Mouse (Mus musculus) kidney, postnatal 0 days (tissue): ENCODE measurements around the gene Slc35a5. TPM values are rescaled to one million over a fixed set of nuclear protein-coding genes. Genes with fewer than 3 reads are reported as not detected.

Experiments used
- ATAC-seq: fragments of 200-750 bp; cut with Nextera tagmentation; replicated peaks from 2 replicates; pipeline ENCODE4 v1.8.0; 2017; ENCODE audit warnings: low read depth, moderate number of reproducible peaks, moderate TSS enrichment, moderate library complexity; ENCODE audit not compliant: low FRiP score
- DNase-seq: peaks from one replicate; pipeline ENCODE4 v3.0.0-alpha.2; 2016; ENCODE audit warnings: low spot score
- H3K27ac ChIP-seq: fragments of 300-500 bp; sonication (generic); 2 replicates; pipeline ENCODE4 v1.5.1; 2014; ENCODE audit warnings: mild to moderate bottlenecking
- H3K27me3 ChIP-seq: fragments of 300-500 bp; sonication (generic); 2 replicates; pipeline ENCODE4 v1.6.1; 2014; ENCODE audit warnings: low read length, mixed read lengths; ENCODE audit not compliant: insufficient read depth
- H3K36me3 ChIP-seq: fragments of 300-500 bp; sonication (generic); 2 replicates; pipeline ENCODE4 v1.6.1; 2014; ENCODE audit warnings: low read length, mixed read lengths; ENCODE audit not compliant: insufficient read depth
- H3K4me1 ChIP-seq: fragments of 300-500 bp; sonication (generic); replicated peaks from 2 replicates; pipeline ENCODE4 v1.6.1; 2014; ENCODE audit warnings: antibody characterized with exemption, low read length, mixed read lengths; ENCODE audit not compliant: insufficient read depth
- H3K4me2 ChIP-seq: fragments of 300-500 bp; sonication (generic); 2 replicates; pipeline ENCODE4 v1.6.1; 2014; ENCODE audit warnings: mild to moderate bottlenecking, low read length, moderate library complexity, mixed read lengths
- H3K4me3 ChIP-seq: fragments of 300-500 bp; sonication (generic); replicated peaks from 2 replicates; pipeline ENCODE4 v1.5.1; 2014; ENCODE audit warnings: low read depth, low read length
- H3K9ac ChIP-seq: fragments of 300-500 bp; sonication (generic); 2 replicates; pipeline ENCODE4 v1.6.1; 2014; ENCODE audit warnings: low read depth, low read length
- H3K9me3 ChIP-seq: fragments of 300-500 bp; sonication (generic); replicated peaks from 2 replicates; pipeline ENCODE4 v1.6.1; 2016; ENCODE audit warnings: low read length, inconsistent platforms, mixed read lengths
- CTCF ChIP-seq: IDR thresholded peaks from 2 replicates; pipeline ENCODE4 v1.5.1; 2016; ENCODE audit warnings: antibody characterized with exemption, low read depth, mild to moderate bottlenecking, moderate library complexity
- WGBS: fragments of 180-500 bp; shearing (Covaris S2); extraction: QIAGEN DNeasy Blood & Tissue Kit; methylation state at CpG from one replicate; pipeline ENCODE4 v1.1.7; 2014; 5-methylcytosine and 5-hydroxymethylcytosine counted together
- polyA plus RNA-seq: library from polyadenylated mRNA; unstranded; fragments of >200 nt; fragmentation: Nextera tagmentation; extraction: Ambion mirVana; gene quantifications from 2 replicates; pipeline ENCODE4 v1.2.1, GENCODE M21; 2015

The Slc35a5 gene
- polyA plus RNA-seq: 22.9 and 24.2 TPM in 2 replicates

DNA sequence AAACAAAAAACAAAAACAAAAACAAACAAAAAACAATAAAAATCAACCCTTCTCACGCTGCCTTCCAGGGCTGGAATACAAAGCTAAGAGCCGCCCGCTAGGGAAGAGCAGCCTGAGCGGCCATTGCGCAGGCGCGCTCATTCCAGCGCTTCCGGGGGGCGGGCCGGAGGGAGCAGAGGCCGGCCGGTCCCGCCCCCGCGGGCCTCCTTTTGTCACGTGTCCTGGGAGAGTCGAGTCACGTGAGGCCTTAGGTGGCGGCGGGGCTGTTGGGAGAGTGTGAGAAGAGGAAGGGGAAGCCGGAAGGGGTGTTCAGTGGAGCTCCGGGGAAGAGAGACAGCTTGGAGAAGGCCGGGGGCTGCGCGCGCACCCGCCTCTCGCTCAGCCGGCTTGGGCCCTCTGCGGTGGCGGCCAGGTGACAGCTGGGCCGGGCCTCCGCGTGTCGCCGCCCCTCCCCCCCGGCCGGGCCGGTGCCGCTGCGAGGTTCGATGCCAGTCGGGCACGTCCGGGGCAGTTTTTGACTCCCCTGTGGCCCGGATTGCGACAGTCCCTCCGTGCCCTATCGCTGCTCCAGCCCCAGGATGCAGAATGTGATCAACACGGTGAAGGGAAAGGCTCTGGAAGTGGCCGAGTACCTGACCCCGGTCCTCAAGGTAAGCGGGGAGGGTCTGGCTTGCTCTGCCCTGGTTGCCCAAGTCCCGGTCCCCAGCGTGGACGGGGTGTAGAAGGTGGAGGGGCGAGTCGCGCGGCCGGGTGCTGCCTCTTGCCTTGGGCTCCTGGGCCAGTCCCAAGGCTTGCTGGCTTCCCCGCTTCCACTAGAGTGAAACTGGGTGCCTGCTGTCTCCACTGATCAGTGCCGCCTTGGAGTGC, at the start of gene Slc35a5, which contains the start of gene Atg3:
Gene Slc35a5, minus strand, starts transcription at position 185 of the 867 bp plus-strand sequence.
Gene Atg3, plus strand, starts transcription at position 264 of the 867 bp plus-strand sequence.
- Histone ChIP-seq H3K36me3 (no peaks in the 10 kb centered on the region; the same call in 1 of the 2 replicates), H3K9me3 (no peaks in the 10 kb centered on the region), H3K9ac (peak within 1 kb of the TSS; percentile 85), H3K4me2 (peak within 1 kb of the TSS; percentile 82), H3K27me3 (no peaks in the 10 kb centered on the region), H3K4me3 (peak within 1 kb of the TSS; percentile 91), H3K4me1 (peaks cover 6% of the 10 kb centered on the region; the same call in 1 of the 2 replicates), H3K27ac (peak within 1 kb of the TSS; percentile 96)
- no peak for TF ChIP-seq CTCF
- DNase-seq (peak; percentile 100), ATAC-seq (peak; percentile 98)
- 0% methylated on average over 52 of the region's 64 CpGs for WGBS

DNA sequence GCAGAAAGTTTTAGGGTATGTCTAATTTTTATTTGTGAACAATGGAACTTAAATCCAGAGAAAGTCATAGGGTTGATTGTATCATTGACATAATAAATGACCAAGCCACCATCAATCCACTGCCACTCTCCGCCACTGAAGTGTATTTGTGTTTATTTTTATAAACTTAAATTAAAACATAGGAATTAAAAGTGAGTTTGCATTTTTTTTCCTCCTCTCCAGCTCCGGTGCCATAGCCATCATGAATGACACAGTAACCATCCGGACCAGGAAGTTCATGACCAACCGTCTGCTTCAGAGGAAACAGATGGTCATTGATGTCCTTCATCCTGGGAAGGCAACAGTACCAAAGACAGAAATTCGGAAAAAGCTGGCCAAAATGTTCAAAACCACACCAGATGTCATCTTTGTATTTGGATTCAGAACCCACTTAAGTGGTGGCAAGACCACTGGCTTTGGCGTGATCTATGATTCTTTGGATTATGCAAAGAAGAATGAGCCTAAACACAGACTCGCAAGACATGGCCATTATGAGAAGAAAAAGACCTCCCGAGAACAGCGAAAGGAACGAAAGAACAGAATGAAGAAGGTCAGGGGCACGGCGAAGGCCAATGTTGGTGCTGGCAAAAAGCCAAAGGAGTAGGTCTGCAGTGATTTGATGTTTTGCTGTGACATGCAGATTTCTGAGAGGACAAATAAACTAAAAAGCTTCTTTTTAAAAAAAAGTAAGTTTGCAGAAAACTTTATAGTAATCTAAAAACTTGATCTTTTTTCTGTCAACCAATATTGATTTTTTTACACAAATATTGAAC, 46.6 kb upstream of the Slc35a5 start:
- no peak for TF ChIP-seq CTCF
- H3K4me2 ChIP-seq: no peak overlapping the region
- 70% methylated on average over 12 of the region's 12 CpGs for WGBS
- no peaks in the 10 kb centered on the region for H3K4me1 ChIP-seq
- no peak for ATAC-seq
- DNase-seq: no peak
- no peaks in the 10 kb centered on the region for H3K9me3 ChIP-seq
- no peaks in the 10 kb centered on the region for H3K27me3 ChIP-seq
- H3K9ac ChIP-seq: no peak overlapping the region
- no peak overlapping the region for H3K27ac ChIP-seq
- H3K4me3 ChIP-seq: no peak overlapping the region
- H3K36me3 ChIP-seq: no peaks in the 10 kb centered on the region

DNA sequence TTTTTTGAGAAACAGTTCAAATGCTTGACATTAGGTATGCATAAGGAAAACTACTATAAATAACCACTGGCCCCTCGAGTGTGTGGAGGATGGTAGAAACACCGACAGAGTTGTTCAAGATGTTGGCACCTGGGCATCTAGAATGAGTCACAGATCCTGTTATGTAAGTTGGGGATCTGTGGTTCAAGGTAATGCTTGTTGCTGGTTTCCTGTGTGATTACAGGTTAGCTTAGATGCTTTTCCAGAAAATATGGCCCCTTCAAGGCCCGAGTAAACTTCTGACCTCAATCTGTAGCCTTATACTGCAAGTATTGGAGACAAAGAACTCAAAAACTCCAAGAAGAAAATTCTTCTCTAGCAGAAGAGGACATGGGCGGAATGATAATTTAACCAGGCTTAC, 45.9 kb upstream of the Slc35a5 start:
- H3K4me2 ChIP-seq: no peak overlapping the region
- H3K4me1 ChIP-seq: no peaks in the 10 kb centered on the region
- no peak overlapping the region for H3K27ac ChIP-seq
- H3K27me3 ChIP-seq: no peaks in the 10 kb centered on the region
- TF ChIP-seq CTCF: no peak
- H3K4me3 ChIP-seq: no peak overlapping the region
- no peaks in the 10 kb centered on the region for H3K36me3 ChIP-seq
- no peaks in the 10 kb centered on the region for H3K9me3 ChIP-seq
- no peak overlapping the region for H3K9ac ChIP-seq
- 74% methylated on average over 4 of the region's 4 CpGs for WGBS
- ATAC-seq: no peak
- no peak for DNase-seq

DNA sequence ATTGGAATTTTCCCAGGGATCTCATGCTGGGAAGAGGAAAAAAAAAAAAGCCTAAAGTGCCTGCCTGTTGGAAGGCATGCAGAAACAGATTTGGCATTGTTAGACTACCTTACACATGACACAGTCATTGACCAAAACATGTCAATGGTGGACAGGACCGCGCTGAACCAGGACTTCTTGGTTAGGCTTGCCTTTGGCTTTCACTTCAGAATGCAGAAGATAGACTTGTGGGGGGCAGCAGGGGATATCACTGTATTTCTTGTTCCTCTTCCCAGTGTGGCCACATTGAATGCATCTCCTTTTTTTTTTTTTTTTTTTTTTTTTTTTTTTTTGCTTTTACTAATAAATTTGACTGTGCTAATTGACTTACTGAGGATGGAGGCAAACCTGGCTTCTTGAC, 42.9 kb upstream of the Slc35a5 start:
- 94% methylated on average over 2 of the region's 2 CpGs for WGBS
- DNase-seq: no peak

DNA sequence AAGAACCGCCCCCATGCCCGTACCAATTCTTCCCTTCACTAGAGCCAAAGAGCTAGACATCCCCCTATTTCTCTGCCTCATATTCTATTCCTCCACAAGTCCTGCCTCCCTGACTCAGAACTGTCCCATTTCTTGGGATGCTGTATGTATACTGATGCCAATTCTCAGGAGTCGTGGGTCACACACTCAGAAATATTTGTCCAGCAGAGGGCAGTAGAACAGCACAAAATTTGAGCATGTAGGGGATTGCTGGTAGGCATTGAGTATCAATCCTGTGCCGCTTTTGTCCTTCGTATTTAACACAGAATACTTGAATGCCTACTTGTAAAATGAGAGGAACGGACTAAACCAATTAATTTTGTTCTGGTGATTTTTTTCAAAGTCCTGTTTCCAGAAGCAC, 38.3 kb upstream of the Slc35a5 start:
- 32% methylated on average over 6 of the region's 6 CpGs for WGBS
- peak; percentile 91 for TF ChIP-seq CTCF
- H3K27me3 ChIP-seq: no peaks in the 10 kb centered on the region
- H3K36me3 ChIP-seq: no peaks in the 10 kb centered on the region
- H3K4me2 ChIP-seq: no peak overlapping the region
- DNase-seq (peak; percentile 82), ATAC-seq (peak; percentile 69; the same call in 1 of the 2 replicates)
- H3K9ac ChIP-seq: no peak overlapping the region
- H3K4me3 ChIP-seq: no peak overlapping the region
- no peaks in the 10 kb centered on the region for H3K9me3 ChIP-seq
- H3K4me1 ChIP-seq: no peaks in the 10 kb centered on the region
- no peak overlapping the region for H3K27ac ChIP-seq

More for the DNA sequence above, 42.9 kb upstream of the Slc35a5 start:
- no peak for TF ChIP-seq CTCF
- H3K4me2 ChIP-seq: no peak overlapping the region
- H3K27ac ChIP-seq: no peak overlapping the region
- no peak for ATAC-seq
- no peak overlapping the region for H3K4me3 ChIP-seq
- no peaks in the 10 kb centered on the region for H3K27me3 ChIP-seq
- H3K9me3 ChIP-seq: no peaks in the 10 kb centered on the region
- no peaks in the 10 kb centered on the region for H3K36me3 ChIP-seq
- H3K4me1 ChIP-seq: no peaks in the 10 kb centered on the region
- H3K9ac ChIP-seq: no peak overlapping the region

DNA sequence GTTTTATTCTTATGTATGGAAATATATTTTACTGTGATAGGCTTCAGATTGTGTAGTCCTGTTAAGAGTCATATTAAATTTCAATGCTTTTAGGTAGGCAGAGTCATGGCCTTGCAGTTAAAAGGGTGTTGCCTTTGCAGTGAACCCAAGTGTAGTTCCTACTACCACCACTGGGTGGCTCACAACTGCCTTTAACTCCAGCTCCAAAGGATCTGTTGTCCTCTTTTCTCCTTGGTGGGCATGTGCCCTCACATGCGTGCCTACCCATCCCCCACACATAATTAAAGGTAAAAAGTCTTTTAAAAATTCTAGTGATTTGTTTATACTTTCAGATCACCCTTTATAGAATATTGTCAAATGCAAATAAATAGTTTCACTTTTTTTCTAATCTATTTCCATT, 34.1 kb upstream of the Slc35a5 start:
- peak; percentile 80 for DNase-seq
- Histone ChIP-seq H3K27ac (no peak overlapping the region), H3K36me3 (0 out of 2 replicates have a peak, but pooled peaks cover 8% of the 10 kb centered on the region), H3K27me3 (no peaks in the 10 kb centered on the region), H3K4me2 (no peak overlapping the region), H3K4me1 (no peaks in the 10 kb centered on the region), H3K9me3 (no peaks in the 10 kb centered on the region), H3K9ac (no peak overlapping the region), H3K4me3 (no peak overlapping the region)
- peak; percentile 69; the same call in 1 of the 2 replicates for ATAC-seq
- peak; percentile 84 for TF ChIP-seq CTCF
- 0% methylated on average over 1 of the region's 1 CpGs for WGBS
